Mouse (Mus musculus): ENCODE measurements around the gene Zfp319. TPM values are rescaled to one million over a fixed set of nuclear protein-coding genes. Genes with fewer than 3 reads are reported as not detected.

Gene Zfp319
- polyA plus RNA-seq, 1 experiment from 2014 or later, result 9.6 TPM

DNA sequence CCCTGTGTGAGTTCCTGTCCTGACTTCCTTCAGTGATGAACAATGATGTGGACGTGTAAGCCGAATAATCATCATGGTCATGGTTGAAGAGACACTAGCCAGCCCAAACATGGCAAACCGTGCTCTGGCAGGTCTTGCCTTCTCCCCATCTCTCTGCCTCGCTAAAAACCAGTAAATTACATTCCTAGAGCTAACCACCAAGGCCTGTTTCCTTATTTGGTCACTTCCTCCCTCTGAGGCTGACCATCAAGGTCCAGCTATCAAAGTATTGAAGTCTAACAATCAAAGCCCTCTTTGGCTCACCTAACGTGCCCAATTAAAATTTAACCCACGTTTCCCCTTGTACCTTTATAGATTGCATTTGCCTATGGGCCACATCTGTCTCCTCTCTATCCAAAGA is 30.5 kb upstream of the Zfp319 start:
- no peaks in the 10 kb centered on the region for H3K36me3 ChIP-seq
- 0 out of 2 replicates have a peak overlapping the region, but pooled peaks have one; percentile 6 for H3K27ac ChIP-seq
- H3K9ac ChIP-seq, result no peak overlapping the region
- H3K4me2 ChIP-seq, result no peak overlapping the region
- 44% methylated on average over 6 of the region's 6 CpGs for WGBS
- ATAC-seq (replicated peaks; ENCODE audit: low FRiP score), result no peak
- no peak overlapping the region for H3K4me3 ChIP-seq (replicated peaks)
- H3K4me1 ChIP-seq, result peaks cover 39% of the 10 kb centered on the region
- no peaks in the 10 kb centered on the region for H3K27me3 ChIP-seq
- H3K9me3 ChIP-seq (replicated peaks), result no peaks in the 10 kb centered on the region

DNA sequence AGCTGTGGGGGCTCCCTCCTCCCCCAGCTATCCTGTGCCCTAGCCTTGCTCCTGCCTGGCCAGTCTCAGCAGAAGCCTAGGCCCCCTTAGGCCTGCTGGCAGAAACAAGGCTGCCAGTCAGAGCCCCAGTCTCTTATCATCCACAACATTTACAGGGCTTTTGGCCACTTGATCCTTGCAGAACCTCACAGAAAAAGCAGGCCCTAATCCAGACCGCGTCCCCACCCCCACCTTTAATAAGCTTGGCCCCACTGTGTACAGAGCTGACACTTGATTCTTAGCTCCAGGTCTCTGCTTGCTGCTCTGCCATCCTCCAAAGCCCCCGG is 29.2 kb upstream of the Zfp319 start:
- 80% methylated on average over 3 of the region's 3 CpGs for WGBS
- H3K9me3 ChIP-seq (replicated peaks), result no peaks in the 10 kb centered on the region
- no peak overlapping the region for H3K4me3 ChIP-seq (replicated peaks)
- H3K4me2 ChIP-seq, result no peak overlapping the region
- H3K36me3 ChIP-seq, result no peaks in the 10 kb centered on the region
- H3K4me1 ChIP-seq, result peaks cover 39% of the 10 kb centered on the region
- no peaks in the 10 kb centered on the region for H3K27me3 ChIP-seq
- H3K27ac ChIP-seq, result no peak overlapping the region
- no peak for ATAC-seq (replicated peaks; ENCODE audit: low FRiP score)
- H3K9ac ChIP-seq, result no peak overlapping the region

DNA sequence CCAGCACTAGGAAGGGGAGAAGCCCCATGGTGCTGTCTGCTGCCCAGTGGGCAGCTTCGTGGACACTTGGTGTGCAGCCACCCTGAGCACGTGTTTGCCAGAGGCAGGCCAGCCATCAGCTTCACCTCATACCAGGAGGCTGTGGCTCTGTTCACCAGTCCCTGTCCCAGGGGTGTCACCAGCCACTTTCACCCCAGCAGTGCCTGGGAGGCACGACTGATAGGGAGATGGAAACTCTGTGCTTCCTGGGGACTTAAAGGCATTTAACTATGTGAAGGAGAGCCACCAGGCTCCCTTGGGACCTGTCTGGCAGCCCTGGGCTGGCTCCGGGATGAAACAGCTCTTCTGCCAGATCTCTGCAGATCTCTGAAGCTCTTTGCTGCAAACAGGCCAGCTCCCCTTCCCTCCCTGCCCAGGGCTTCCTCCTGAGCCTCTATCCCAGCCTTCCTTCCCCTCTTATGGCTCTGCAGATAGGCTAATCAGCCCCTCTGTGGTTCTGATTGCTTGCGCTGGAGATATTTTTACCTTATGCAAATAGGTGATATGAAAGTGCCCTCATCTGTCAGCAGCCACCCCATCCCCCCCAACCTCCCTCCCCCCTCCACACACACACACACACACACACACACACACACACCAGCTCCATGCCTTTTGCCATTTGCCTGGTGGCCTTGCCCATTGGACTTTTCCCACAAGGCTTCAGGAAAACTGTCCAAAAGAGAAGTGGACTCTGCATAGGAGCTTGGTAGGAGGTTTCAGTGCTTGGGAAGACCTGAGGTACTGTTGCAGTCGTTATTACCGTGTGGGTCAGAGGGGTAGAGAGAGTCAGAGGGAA is 28.6 kb upstream of the Zfp319 start:
- no peaks in the 10 kb centered on the region for H3K9me3 ChIP-seq (replicated peaks)
- no peak overlapping the region for H3K4me3 ChIP-seq (replicated peaks)
- no peak for ATAC-seq (replicated peaks; ENCODE audit: low FRiP score)
- peaks cover 41% of the 10 kb centered on the region for H3K4me1 ChIP-seq
- H3K4me2 ChIP-seq, result no peak overlapping the region
- no peaks in the 10 kb centered on the region for H3K27me3 ChIP-seq
- H3K9ac ChIP-seq, result no peak overlapping the region
- H3K36me3 ChIP-seq, result no peaks in the 10 kb centered on the region
- H3K27ac ChIP-seq, result no peak overlapping the region
- WGBS, result 62% methylated on average over 7 of the region's 7 CpGs

DNA sequence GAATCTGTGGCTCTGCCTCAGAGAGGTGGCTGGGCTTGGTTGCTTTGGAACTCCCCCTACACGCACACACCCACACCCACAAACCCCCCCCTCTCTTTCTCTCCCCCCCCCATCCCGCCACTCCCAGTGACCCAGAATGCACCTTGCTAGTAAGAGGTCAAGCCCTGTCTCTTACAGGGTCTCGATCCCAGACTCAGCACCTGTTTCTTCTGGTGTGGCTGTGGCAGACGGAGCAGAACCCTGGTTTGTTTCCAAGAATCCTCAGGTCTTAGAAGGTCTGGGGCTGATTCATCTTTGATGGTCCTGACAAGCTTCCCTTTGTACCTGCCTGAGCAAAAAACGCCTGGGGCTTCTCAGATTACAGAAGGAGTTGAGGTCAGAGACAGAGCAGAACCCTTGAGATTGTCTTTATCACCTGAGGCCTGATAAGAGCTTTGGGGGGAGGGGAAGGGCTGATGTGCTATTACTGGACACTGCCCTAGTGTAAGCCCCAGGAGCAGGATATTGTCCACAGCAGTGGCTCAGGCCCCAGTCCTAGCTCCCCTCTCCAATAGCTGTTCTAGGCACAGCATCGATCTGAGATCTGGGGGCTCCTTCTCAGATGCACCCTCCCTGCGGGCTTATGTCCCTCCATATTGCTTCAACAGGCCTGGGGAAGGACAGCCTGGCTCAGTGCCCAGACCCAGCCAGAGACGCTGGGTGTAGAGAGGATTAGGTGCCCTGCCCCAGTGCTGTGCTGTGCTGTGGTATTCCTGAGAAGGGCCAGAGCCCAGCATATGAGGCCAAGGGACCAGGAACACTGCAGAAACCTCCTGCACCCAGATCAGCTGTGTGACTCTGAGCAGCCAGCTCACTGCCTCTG is 27.0 kb upstream of the Zfp319 start:
- no peak overlapping the region for H3K9ac ChIP-seq
- 38% methylated on average over 8 of the region's 8 CpGs for WGBS
- no peak overlapping the region for H3K4me2 ChIP-seq
- no peaks in the 10 kb centered on the region for H3K9me3 ChIP-seq (replicated peaks)
- ATAC-seq (replicated peaks; ENCODE audit: low FRiP score), result no peak
- H3K27me3 ChIP-seq, result peaks cover 6% of the 10 kb centered on the region; the same call in 1 of the 2 replicates
- H3K27ac ChIP-seq, result peak overlapping the region; percentile 30; the same call in 1 of the 2 replicates
- H3K4me1 ChIP-seq, result peaks cover 52% of the 10 kb centered on the region
- no peaks in the 10 kb centered on the region for H3K36me3 ChIP-seq
- no peak overlapping the region for H3K4me3 ChIP-seq (replicated peaks)

DNA sequence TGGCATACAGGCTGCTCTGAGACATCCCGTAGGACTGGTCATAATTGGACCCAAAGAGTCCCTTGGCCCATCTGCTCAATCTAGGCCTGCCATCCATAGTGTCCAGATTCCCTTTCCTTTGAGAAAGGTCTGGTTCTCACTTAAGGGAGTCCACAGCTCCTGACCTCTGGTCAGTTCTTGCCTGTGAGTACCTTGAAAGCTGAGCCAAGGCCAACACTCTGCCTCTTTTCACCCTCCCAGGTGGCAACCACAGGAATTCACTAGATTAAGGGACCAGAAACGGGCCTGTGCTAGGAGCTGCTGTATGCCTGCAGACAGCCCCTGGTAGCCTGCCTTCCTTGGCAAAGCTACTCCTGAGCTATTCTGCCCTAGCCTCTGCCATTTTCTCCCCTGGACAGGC is 22.9 kb upstream of the Zfp319 start:
- H3K36me3 ChIP-seq, result no peaks in the 10 kb centered on the region
- no peak overlapping the region for H3K9ac ChIP-seq
- peaks cover 10% of the 10 kb centered on the region; the same call in 1 of the 2 replicates for H3K27me3 ChIP-seq
- ATAC-seq (replicated peaks; ENCODE audit: low FRiP score), result no peak
- H3K4me2 ChIP-seq, result peak overlapping the region; percentile 99; the same call in 1 of the 2 replicates
- no peak overlapping the region for H3K4me3 ChIP-seq (replicated peaks)
- H3K4me1 ChIP-seq, result peaks cover 53% of the 10 kb centered on the region
- H3K27ac ChIP-seq, result no peak overlapping the region
- no peaks in the 10 kb centered on the region for H3K9me3 ChIP-seq (replicated peaks)
- 90% methylated on average over 2 of the region's 2 CpGs for WGBS

DNA sequence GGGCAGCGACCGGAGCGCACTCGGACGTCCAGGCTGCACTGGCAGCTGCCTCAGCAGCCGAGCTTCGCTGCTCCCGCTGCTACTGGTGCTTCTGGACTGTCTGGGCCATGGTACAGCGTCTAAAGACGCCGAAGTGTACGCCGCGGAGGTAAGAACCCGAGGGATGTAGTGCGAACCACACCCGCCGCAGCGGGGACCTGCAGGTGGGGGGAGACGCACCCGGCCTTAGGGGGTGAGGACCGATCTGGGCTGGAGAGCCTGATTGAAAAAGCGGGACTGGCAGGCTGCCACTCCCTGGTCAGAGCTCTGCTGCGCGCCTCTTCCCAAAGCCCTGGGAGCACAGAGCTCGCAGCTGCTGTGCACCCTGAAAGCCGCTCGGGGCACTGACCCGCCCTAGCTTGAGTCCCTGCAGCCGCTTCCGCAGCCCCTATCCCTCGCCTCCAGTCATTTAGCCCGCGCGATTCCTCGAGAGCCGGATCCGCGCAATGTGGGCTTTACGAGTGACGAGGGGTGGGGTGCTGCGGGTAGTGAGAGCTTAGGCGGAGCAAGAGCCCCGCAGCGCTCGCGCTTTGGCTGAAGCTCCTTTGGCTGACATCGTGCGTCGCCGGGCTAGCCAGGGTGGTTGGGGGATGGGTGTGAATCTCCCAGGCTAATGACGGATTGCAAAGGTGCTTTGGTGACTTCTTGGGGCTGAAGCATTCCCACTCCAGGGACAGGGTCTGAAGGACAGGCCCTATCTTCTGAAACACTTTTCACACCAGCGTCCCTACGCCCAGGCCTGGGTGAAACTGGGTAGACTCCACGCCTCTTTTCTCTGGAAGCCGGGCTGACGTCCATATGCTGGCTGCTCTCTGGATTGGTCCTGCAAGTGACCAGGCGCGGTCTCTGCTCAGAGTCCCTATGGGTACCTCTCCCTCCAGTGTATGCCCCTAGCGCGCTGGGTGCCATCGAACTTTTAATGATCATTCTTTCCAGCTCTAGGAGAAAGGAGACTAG is 21.4 kb upstream of the Zfp319 start:
- peak overlapping the region; percentile 99 for H3K4me2 ChIP-seq
- peaks cover 48% of the 10 kb centered on the region for H3K4me1 ChIP-seq
- peak; percentile 41 for ATAC-seq (replicated peaks; ENCODE audit: low FRiP score)
- no peaks in the 10 kb centered on the region for H3K9me3 ChIP-seq (replicated peaks)
- no peaks in the 10 kb centered on the region for H3K36me3 ChIP-seq
- peak overlapping the region; percentile 84 for H3K9ac ChIP-seq
- 2% methylated on average over 61 of the region's 62 CpGs for WGBS
- H3K4me3 ChIP-seq (replicated peaks), result peak overlapping the region; percentile 84
- H3K27me3 ChIP-seq, result peaks cover 12% of the 10 kb centered on the region; the same call in 1 of the 2 replicates
- H3K27ac ChIP-seq, result peak overlapping the region; percentile 81

DNA sequence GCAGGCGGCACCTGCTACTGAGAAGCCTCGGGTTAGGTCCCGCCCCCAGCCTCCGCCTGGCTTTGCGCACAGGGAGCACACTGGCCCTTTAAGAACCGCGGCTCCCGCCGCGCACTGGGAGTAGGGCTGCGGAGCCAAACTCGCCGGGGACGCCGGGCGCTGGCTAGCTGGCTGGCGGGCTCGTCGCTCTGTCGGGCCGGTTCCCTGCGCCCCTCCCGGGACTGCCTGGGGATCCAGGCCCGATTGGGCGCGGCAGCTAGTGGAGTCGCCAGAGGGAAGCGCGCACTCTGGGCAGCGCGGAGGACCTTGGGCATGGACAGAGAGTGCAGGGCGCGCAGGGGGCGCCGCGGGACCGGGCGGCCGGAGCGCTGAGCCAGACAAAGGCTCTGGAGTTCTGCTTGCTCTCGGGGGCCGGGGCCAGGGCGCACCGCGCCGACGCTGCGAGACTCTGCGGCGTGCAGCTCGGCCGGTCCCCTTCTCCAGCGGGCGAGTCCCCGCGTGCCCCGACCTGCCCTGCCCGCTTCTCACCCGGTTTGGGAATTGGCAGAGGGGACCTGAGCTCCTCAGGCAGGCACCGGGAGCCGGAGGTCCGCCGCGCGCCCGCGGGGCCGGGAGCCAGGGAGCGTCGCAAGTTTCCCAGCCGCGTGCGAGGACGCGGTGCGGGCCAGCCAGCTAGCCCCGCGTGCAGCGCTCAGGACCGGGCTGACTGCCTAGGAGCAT is 20.6 kb upstream of the Zfp319 start, which contains the start of gene Mmp15:
Gene Mmp15 (plus strand): TSS at position 118 of the 720 bp plus-strand sequence.
- Histone ChIP-seq H3K27me3 (peaks cover 12% of the 10 kb centered on the region; the same call in 1 of the 2 replicates), H3K36me3 (no peaks in the 10 kb centered on the region), H3K4me1 (peaks cover 51% of the 10 kb centered on the region), H3K4me3 (replicated peaks) (peak within 1 kb of the TSS; percentile 84), H3K9ac (peak within 1 kb of the TSS; percentile 84), H3K27ac (peak within 1 kb of the TSS; percentile 81), H3K9me3 (replicated peaks) (no peaks in the 10 kb centered on the region), H3K4me2 (peak within 1 kb of the TSS; percentile 99)
- ATAC-seq (replicated peaks; ENCODE audit: low FRiP score), result peak; percentile 85
- WGBS, result under 1% methylated on average over 80 of the region's 80 CpGs

DNA sequence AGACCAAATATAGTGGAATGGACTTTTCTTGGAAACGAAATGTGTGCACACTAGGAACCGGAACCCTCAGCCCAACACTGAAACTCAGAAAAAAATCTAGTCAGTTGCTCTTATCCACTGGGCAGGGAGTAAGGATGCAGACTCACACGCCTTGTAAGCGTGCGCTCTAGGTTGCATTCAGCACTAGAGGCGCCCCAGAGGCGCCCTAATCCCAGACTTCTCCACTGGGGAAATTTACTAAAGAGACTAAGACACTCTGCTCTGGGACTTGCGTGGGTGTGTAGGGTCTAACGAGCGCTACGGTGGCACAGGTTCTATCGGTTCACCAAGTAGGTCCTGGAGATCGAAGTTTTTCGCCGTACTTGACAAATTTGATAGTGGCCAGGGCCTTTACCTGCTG is 19.7 kb upstream of the Zfp319 start:
- Histone ChIP-seq H3K4me1 (peaks cover 57% of the 10 kb centered on the region), H3K4me2 (peak overlapping the region; percentile 99), H3K4me3 (replicated peaks) (peak overlapping the region; percentile 84), H3K27me3 (peaks cover 12% of the 10 kb centered on the region; the same call in 1 of the 2 replicates), H3K27ac (no peak overlapping the region), H3K9ac (no peak overlapping the region), H3K9me3 (replicated peaks) (no peaks in the 10 kb centered on the region), H3K36me3 (no peaks in the 10 kb centered on the region)
- 2% methylated on average over 15 of the region's 15 CpGs for WGBS
- no peak for ATAC-seq (replicated peaks; ENCODE audit: low FRiP score)

DNA sequence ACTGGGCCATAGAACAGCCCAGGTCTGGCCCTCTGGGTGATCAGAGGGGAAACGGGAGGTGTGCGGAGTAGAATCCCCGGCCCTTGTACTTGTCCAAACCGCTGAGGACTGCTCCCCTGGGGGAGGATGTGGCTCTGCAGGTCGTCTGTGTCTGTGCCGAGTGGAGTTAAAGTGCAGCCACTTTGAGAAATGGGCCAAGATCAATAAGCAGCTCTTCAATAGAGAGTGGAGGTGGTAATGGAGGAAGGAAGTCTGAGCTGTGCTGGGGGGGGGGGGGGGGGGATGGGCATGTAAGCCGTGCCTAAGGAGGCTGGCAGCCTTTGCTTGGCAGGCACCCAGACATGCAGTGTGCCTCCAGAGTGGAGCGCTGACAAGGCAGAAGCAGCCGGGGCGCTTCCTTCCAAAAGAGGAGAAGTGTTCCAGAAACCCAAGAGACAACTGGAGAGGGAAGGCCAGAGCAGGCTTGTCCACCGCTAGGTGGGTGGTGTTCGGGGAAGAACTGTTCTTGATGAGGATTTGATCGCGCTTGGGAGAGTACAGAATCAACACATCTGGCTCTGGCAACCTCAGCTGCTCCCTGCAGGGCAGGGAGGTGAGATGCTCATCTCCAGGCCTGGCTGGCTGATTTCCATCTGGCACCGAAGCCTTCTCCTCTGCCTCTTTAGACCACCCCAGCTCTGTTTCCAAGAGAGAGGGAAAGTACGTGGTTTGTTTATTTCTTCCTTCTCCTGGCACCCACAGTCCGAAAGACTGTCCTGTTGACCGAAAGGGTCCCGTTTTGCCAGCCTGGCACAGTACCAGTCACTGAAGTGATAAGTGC is 17.3 kb upstream of the Zfp319 start:
- H3K27ac ChIP-seq, result no peak overlapping the region
- peaks cover 50% of the 10 kb centered on the region for H3K4me1 ChIP-seq
- H3K36me3 ChIP-seq, result peaks cover 22% of the 10 kb centered on the region
- peaks cover 8% of the 10 kb centered on the region; the same call in 1 of the 2 replicates for H3K27me3 ChIP-seq
- H3K9ac ChIP-seq, result no peak overlapping the region
- no peak for ATAC-seq (replicated peaks; ENCODE audit: low FRiP score)
- 54% methylated on average over 19 of the region's 19 CpGs for WGBS
- H3K9me3 ChIP-seq (replicated peaks), result no peaks in the 10 kb centered on the region
- no peak overlapping the region for H3K4me2 ChIP-seq
- no peak overlapping the region for H3K4me3 ChIP-seq (replicated peaks)

DNA sequence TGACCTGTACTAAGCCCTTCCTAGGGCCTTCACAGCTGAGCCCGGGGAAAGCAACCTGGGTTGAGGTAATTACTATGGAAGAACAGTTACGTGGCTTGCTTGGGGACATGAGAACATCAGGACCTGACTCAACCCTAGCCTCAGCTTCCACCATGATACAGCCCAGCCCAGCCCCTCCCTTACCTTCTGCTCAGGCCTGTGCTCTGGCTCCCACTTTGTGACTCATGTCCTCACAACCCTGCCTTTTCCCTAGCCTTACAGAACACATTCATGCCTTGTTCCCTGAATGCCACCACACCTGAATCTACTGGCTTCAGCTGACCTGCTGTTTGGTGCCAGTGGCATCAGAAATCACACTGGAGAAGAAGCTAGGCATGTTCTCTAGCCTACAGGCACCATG is 16.6 kb upstream of the Zfp319 start:
- no peak for ATAC-seq (replicated peaks; ENCODE audit: low FRiP score)
- Histone ChIP-seq H3K27me3 (peaks cover 4% of the 10 kb centered on the region; the same call in 1 of the 2 replicates), H3K36me3 (peaks cover 29% of the 10 kb centered on the region), H3K9ac (no peak overlapping the region), H3K4me3 (replicated peaks) (no peak overlapping the region), H3K4me1 (peaks cover 44% of the 10 kb centered on the region), H3K9me3 (replicated peaks) (no peaks in the 10 kb centered on the region), H3K4me2 (no peak overlapping the region), H3K27ac (no peak overlapping the region)
- 79% methylated on average over 2 of the region's 2 CpGs for WGBS
